Mouse (Mus musculus) heart, postnatal 0 days (tissue): ENCODE measurements at regions not wholly inside any gene's neighbourhood (a gene's known extent, or its start where the extent isn't known, plus 50 kb on each side); places are given as distances from the start of the nearest gene placed in this dataset.

Experiments
- CTCF ChIP-seq: IDR thresholded peaks from 2 replicates; pipeline ENCODE4 v1.5.1; 2016; ENCODE audit warnings: antibody characterized with exemption, control low read depth, low read depth
- EP300 ChIP-seq: IDR thresholded peaks from 2 replicates; pipeline ENCODE4 v1.6.1; 2016; ENCODE audit warnings: antibody characterized with exemption, low read depth

- TF ChIP-seq CTCF (no peak), EP300 (no peak)
Measured at GRCm38 (mm10) chr11:16669453-16670251, 82.4 kb upstream of the Egfr start.
